Mouse (Mus musculus) cerebellum, adult 2 months (tissue): Measurements from ENCODE around the gene Nxnl1. TPM values are rescaled to one million over a fixed set of nuclear protein-coding genes. Genes with fewer than 3 reads are reported as not detected.
A peak's percentile ranks its signal among the peaks of the same experiment; 100 is the strongest.

Source experiments
- DNase-seq, 2 experiments: peaks; one replicate each; pipeline ENCODE4 v3.0.0; 2021
- H3K27ac ChIP-seq: fragments of 200-500 bp; 2 replicates; pipeline ENCODE4 v1.5.1; 2012; ENCODE audit warnings: low read length, control low read depth, inconsistent platforms; ENCODE audit not compliant: insufficient read depth
- H3K27me3 ChIP-seq: fragments of 200-500 bp; 2 replicates; pipeline ENCODE4 v1.6.1; 2012; ENCODE audit warnings: inconsistent platforms, mild to moderate bottlenecking, low read length, moderate library complexity; ENCODE audit not compliant: control insufficient read depth, insufficient read depth
- H3K4me1 ChIP-seq: fragments of 200-500 bp; 2 replicates; pipeline ENCODE4 v1.6.1; 2011; ENCODE audit warnings: low read length; ENCODE audit not compliant: control insufficient read depth, insufficient read depth
- H3K4me3 ChIP-seq: fragments of 200-500 bp; replicated peaks from 2 replicates; pipeline ENCODE3; 2011; ENCODE audit warnings: mild to moderate bottlenecking, low read depth, low read length, control low read depth; ENCODE audit not compliant: insufficient read depth
- CTCF ChIP-seq: fragments of 200-500 bp; IDR thresholded peaks from 2 replicates; pipeline ENCODE4 v1.5.1; 2011; ENCODE audit warnings: low read depth, mild to moderate bottlenecking, control low read depth, low read length, moderate library complexity, borderline replicate concordance; ENCODE audit not compliant: insufficient read depth
- POLR2A ChIP-seq: fragments of 200-500 bp; IDR thresholded peaks from 2 replicates; pipeline ENCODE4 v1.6.1; 2011; ENCODE audit warnings: low read length, control low read depth, borderline replicate concordance; ENCODE audit not compliant: insufficient read depth
- WGBS: fragments of 180-500 bp; shearing (Covaris S2); methylation state at CpG from one replicate; pipeline ENCODE4 v1.1.7; 2018; 5-methylcytosine and 5-hydroxymethylcytosine counted together
- polyA plus RNA-seq: library from polyadenylated mRNA; depleted of rRNA; stranded (reverse); fragments of >200 nt; gene quantifications from 2 replicates; pipeline ENCODE4 v1.2.3, GENCODE M21; 2012

The Nxnl1 gene
- polyA plus RNA-seq, 1 experiment: 0.10 TPM

DNA sequence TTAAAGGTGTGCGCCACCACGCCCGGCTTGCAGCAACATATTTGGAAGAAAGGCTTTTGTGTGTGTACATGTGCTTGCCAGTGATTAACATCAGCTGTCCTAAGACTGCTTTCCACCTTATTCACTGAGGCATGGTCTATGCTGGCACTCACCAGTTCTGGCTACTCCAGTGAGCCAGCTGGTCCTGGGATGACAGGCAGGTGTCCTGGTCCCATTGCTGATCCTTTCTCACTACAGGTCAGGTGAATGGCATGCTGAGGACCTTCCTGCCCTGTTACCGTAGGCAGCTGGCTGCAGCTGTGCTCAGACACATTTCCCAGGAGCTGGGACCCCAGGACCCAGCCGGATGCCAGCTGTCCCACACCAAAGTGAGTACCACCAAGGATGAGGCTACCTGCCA, 32.4 kb upstream of the Nxnl1 start:
- Histone ChIP-seq H3K4me3 (no peak overlapping the region), H3K27me3 (no peaks in the 10 kb centered on the region), H3K4me1 (peaks cover 9% of the 10 kb centered on the region; the same call in 1 of the 2 replicates), H3K27ac (no peak overlapping the region)
- DNase-seq: no peak
- TF ChIP-seq POLR2A (no peak), CTCF (no peak)
- 56% methylated on average over 5 of the region's 5 CpGs for WGBS

DNA sequence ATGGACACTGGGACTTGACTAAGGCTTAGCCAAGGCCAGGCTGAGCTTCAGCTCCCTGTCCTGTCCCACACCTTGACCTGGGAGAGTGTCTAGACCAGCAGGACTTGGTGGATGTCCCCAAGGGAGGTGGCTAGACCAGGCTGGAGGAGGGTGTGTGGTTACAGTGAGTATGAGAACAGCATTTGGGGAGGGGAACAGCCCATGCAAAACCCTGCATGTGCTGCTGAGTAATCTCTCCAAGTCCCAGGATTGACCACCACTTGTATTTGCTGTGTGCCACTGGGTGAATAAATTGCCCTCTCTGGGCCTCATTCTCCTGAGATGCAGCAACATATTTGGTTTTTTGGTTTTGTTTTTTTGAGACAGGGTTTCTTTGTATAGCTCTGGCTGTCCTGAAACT, 32.0 kb upstream of the Nxnl1 start:
- Histone ChIP-seq H3K4me1 (peaks cover 9% of the 10 kb centered on the region; the same call in 1 of the 2 replicates), H3K27ac (no peak overlapping the region), H3K27me3 (no peaks in the 10 kb centered on the region), H3K4me3 (no peak overlapping the region)
- no peak for TF ChIP-seq POLR2A
- no peak for DNase-seq

DNA sequence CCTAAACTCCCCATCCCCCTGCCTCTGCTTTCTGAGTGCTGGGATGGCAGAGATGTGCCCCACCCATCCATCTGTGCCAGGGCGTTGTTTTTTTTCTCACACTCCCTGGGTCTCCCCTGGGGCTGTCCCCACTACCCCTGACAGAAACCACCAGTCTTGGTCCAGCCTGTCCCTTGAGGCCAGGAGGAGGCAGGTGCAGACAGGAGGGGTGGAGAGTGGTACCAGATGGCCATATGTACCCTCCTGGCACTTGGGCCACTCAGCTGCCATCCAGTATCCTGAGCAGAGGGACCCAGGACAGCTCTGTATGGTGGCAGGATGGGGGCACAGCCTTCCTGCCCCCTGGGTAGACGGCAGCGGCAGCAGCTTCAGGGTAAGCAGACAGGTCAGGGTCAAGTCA, 31.1 kb upstream of the Nxnl1 start, which contains the start of gene Fam129c:
Gene Fam129c, plus strand, starts transcription at position 198 of the 400 bp plus-strand sequence.
- peaks cover 14% of the 10 kb centered on the region for H3K4me1 ChIP-seq
- WGBS: 33% methylated on average over 3 of the region's 3 CpGs

DNA sequence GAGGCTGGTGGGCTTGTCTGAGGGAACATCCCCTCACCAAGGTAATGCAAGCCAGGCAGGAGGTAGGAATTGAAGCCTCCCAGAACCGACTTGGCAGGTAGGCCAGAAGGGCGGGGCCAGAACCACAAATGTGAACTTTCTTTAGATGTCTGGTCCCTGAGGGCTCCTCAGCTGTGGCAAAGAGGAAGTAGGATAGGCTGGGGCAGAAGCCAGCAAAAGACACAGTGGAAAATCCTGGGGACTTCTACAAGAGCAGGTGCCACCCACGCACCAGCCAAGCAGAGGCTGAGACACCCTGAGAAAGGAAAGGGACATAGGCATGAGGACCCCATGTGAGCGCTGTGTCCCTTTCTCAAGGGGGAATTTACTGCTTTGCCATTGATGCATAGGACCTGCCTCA, 30.4 kb upstream of the Nxnl1 start:
- H3K4me3 ChIP-seq: no peak overlapping the region
- TF ChIP-seq CTCF (no peak), POLR2A (no peak)
- WGBS: 83% methylated on average over 4 of the region's 4 CpGs
- H3K4me1 ChIP-seq: peaks cover 14% of the 10 kb centered on the region
- no peak overlapping the region for H3K27ac ChIP-seq
- no peaks in the 10 kb centered on the region for H3K27me3 ChIP-seq
- no peak for DNase-seq

More for the DNA sequence above, 31.1 kb upstream of the Nxnl1 start, which contains the start of gene Fam129c:
- H3K27me3 ChIP-seq: no peaks in the 10 kb centered on the region
- no peak within 1 kb of the TSS for H3K27ac ChIP-seq
- no peak for TF ChIP-seq POLR2A
- TF ChIP-seq CTCF: no peak
- no peak for DNase-seq
- no peak within 1 kb of the TSS for H3K4me3 ChIP-seq

DNA sequence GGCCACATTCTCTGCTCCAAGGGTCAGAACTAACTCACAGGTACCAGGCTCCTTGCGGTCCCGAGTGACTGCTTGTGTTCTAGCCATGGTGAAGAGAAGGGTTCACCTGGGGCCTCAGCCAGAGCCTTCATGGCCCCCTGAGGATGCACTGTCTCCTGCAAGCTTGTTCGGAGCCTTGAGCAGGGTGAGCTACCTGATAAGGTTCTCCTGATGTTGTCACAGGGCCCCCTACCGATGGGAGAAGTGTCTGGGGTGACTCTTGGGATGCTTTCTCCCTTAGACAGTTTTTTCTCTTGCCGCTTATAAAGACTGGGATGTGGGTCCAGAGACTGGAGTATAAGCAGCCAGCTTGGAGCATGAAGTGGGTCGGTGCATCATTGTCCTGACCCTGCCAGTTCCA, 30.0 kb upstream of the Nxnl1 start:
- no peak overlapping the region for H3K4me3 ChIP-seq
- TF ChIP-seq POLR2A: no peak
- no peak for TF ChIP-seq CTCF
- no peak for DNase-seq
- H3K27me3 ChIP-seq: no peaks in the 10 kb centered on the region
- 51% methylated on average over 6 of the region's 6 CpGs for WGBS
- no peak overlapping the region for H3K27ac ChIP-seq
- peaks cover 14% of the 10 kb centered on the region for H3K4me1 ChIP-seq

DNA sequence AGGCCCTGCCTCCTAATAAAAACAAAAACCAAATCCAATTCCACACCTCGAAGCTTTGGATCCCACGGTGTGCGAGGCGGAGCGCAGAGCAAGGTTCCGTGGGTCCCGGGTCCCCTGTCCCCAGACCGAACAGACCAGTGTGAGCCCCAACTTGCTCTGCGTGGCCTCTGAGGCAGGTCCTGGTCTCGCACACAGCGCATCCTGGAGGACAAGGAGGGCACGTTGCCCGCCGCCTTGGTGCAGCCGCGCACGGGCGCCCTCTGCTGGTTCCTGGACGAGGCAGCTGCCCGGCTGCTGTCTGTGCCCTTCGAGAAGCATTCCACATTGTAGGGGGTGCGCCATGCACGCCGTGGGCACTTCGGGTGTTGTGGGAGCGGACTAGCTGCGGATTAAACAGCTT, 29.5 kb upstream of the Nxnl1 start:
- H3K4me3 ChIP-seq: peak overlapping the region; percentile 26

DNA sequence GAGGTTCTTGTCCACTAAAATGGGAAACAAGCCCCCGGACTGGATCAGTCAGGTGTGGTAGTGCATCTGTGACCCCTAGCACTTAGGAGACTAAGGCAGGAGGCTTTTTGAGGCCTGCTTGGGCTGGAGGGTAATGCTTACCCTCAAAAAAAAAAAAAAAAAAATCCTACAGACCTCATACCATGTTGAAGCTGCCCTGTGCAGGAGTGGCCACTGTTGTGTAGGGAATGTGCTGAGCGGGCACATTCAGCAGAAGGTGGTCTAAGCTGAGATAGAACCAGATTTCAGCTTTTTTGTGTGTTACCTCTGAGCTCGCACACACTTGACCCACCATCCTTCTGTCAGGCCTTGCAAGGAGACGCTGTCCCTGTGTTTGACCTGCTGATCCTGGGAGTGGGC, 27.9 kb upstream of the Nxnl1 start:
- H3K27ac ChIP-seq: no peak overlapping the region
- DNase-seq: no peak
- H3K4me1 ChIP-seq: peaks cover 18% of the 10 kb centered on the region
- 95% methylated on average over 4 of the region's 4 CpGs for WGBS
- no peaks in the 10 kb centered on the region for H3K27me3 ChIP-seq
- TF ChIP-seq POLR2A (no peak), CTCF (no peak)
- H3K4me3 ChIP-seq: no peak overlapping the region

More for the DNA sequence above, 29.5 kb upstream of the Nxnl1 start:
- peak; percentile 98 for TF ChIP-seq CTCF
- TF ChIP-seq POLR2A: no peak
- no peaks in the 10 kb centered on the region for H3K27me3 ChIP-seq
- DNase-seq: peak; percentile 88 to 94
- 6% methylated on average over 27 of the region's 27 CpGs for WGBS
- peaks cover 14% of the 10 kb centered on the region for H3K4me1 ChIP-seq
- H3K27ac ChIP-seq: no peak overlapping the region

DNA sequence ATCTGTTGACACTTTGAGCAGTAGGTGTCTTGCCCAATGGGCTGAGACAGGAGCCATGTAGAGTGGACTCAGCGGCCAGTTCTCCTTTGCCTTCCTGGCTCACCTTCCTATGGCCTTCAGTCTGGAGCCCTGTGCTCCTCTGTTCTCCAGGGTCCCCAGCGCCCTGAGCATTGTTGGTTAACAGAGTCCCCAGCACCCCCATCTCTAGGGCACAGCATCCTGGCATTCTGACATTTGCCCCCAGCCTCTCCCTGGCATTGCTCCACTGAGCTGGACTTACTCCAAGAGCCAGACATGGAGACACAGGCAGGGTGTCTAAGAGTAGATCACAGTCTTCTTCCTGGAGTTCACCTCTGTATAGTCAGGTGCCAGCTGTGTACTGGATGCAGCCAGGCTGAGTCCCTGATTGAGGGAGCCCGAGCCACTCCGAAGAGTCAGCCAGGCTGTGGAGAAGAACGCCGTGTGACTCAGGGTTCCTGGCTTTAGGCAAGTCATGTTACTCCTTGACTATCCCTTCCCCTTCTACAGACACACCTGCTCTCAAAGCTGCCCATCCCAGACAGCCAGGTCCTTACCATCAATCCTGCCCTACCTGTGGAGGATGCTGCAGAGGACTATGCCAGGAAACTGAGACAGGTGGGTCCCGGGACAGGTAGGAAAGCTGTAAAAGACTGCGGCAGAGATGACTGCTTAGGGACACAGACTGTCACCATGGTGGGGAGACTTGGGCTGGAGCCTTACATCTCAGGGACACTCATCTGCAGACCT, 27.3 kb upstream of the Nxnl1 start:
- Histone ChIP-seq H3K27me3 (no peaks in the 10 kb centered on the region), H3K4me3 (no peak overlapping the region), H3K27ac (no peak overlapping the region), H3K4me1 (peaks cover 18% of the 10 kb centered on the region)
- TF ChIP-seq POLR2A (no peak), CTCF (no peak)
- no peak for DNase-seq
- 72% methylated on average over 8 of the region's 8 CpGs for WGBS

DNA sequence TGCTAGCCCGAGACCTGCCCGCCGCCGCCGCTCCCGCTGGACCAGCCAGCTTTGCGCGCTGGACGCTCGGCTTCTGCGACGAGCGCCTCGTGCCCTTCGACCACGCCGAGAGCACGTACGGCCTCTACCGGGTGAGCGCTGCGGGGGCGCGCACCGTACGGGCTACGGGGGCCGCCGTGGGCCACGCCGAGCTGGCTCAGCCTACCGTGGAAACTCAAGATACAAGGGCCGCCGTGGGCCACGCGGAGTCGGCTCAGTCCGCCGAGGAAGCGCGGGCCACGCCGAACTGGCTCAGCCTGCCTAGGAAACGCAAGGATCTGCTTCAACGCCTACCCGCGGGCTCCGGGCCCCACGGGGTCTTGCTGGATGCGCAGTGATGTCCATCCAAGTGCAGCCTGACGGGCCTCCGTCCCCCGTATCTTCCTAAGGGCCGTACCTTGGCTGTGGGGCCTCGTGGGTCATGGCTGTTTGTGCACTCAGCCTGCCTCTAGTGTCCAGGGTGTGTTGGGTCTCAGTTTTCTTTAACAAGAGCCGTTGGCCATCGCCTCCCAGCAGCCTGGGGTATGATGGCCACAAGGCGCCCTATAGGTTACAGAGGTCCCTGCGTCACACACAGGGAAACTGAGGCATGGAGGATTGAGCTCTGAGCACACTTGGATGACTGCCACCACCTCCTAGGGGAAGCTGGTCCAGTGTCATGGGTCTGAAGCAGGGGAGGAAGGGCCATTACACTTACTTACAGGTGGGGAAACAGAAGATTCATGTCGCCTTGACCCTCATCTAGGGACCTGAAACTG, 26.2 kb upstream of the Nxnl1 start:
- Histone ChIP-seq H3K27me3 (no peaks in the 10 kb centered on the region), H3K4me1 (peaks cover 16% of the 10 kb centered on the region), H3K4me3 (peak overlapping the region; percentile 65), H3K27ac (peak overlapping the region; percentile 90)
- 2% methylated on average over 60 of the region's 60 CpGs for WGBS
- TF ChIP-seq CTCF (no peak), POLR2A (no peak; the same call in 1 of the 2 replicates)
- DNase-seq: peak; percentile 93 to 95
